Mouse (Mus musculus): ENCODE data around the gene Cmss1. TPM values are rescaled to one million over a fixed set of nuclear protein-coding genes. Genes with fewer than 3 reads are reported as not detected.

The Cmss1 gene
- polyA plus RNA-seq, 1 experiment = not detected

DNA sequence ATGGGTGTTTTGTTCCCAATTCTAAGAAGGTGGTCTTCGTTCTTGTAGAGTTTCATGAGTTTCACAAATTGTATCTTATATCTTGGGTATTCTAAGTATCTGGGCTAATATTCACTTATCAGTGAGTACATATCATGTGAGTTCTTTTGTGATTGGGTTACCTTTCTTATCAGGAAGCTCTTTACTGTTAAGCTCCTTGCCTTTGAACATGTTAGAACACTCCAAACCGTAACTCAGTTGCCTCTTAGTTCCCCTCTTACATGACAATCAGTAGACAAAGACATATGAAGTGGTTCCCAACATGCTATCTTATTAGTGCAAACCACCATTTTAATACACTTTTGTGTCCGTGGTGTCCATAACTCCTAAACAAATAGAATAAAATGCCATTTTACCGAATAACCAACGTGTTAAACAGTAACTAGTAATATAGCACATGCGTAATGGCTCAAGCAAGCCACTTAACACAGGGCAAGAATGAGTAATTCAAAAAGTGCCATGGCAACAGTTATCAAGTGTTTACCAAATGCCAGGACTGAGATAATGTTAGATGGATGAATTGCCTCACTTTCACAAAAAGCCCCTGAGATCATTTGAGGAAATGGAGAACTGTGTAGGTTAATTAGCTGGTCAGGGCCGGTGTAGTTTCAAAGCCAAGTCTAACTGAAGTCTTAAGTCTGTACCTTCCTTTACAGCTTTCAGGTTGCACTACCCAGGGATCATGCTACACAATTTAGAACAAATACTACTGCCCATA is 37.8 kb downstream of the Cmss1 start:
- WGBS = 82% methylated on average over 7 of the region's 7 CpGs
- no peak overlapping the region for H3K4me3 ChIP-seq (ENCODE audit: insufficient read depth, low read depth, low read length)
- peaks cover 12% of the 10 kb centered on the region; the same call in 1 of the 2 replicates for H3K4me1 ChIP-seq (ENCODE audit: control insufficient read depth, insufficient read depth, low read length)
- no peak overlapping the region for H3K27ac ChIP-seq (ENCODE audit: insufficient read depth, low read depth, low read length)
- no peak for TF ChIP-seq POLR2A (IDR thresholded peaks at IDR 0.05; ENCODE audit: insufficient read depth, low read depth, low read length)

DNA sequence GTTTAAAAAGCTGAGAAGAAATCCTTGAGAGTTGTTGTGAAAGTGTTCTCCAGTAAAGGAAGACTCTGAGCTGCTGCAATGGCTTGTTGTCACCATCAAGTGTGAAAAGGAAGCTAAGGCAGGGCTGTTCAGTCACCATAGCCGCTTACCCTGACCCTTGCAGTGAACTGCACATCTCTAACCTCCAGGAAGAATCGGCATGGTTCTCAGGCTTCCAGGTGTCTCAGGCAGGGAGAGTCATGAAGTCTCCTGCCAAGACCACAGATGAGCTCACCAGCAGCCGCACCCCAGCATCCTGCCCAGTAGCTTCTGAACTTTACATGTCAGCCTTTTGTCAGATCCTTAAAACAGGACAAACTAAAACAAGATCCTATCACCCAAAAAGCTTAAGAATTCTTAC is 40.4 kb downstream of the Cmss1 start:
- Histone ChIP-seq H3K4me3 (ENCODE audit: insufficient read depth, low read depth, low read length) (no peak overlapping the region), H3K27ac (ENCODE audit: insufficient read depth, low read depth, low read length) (no peak overlapping the region), H3K4me1 (ENCODE audit: control insufficient read depth, insufficient read depth, low read length) (peaks cover 11% of the 10 kb centered on the region)
- 79% methylated on average over 3 of the region's 3 CpGs for WGBS
- TF ChIP-seq CTCF (IDR thresholded peaks at IDR 0.05; ENCODE audit: insufficient read depth, low read depth, low read length) (no peak), POLR2A (IDR thresholded peaks at IDR 0.05; ENCODE audit: insufficient read depth, low read depth, low read length) (no peak)

DNA sequence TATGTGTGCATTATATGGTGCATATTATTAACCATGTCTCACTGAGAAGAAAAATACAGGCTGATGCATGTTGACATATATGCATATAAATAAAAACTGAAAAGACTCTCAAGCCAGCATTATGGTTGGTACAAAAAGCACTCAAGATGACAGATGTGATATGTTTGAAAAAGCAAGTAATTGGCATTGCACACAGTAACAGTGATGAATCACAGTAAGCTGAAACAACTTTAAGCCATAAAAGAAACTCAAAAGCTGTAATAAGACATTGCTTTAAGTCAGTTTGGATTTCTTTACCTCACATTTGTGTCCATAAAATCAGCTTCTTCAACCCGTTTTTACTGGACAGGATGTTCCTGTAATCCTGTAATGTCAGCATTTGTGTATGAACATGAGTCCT is 41.9 kb downstream of the Cmss1 start:
- Histone ChIP-seq H3K4me3 (ENCODE audit: insufficient read depth, low read depth, low read length) (no peak overlapping the region), H3K27ac (ENCODE audit: insufficient read depth, low read depth, low read length) (no peak overlapping the region), H3K4me1 (ENCODE audit: control insufficient read depth, insufficient read depth, low read length) (peaks cover 8% of the 10 kb centered on the region)
- WGBS = 78% methylated on average over 1 of the region's 1 CpGs
- TF ChIP-seq CTCF (IDR thresholded peaks at IDR 0.05; ENCODE audit: insufficient read depth, low read depth, low read length) (no peak), POLR2A (IDR thresholded peaks at IDR 0.05; ENCODE audit: insufficient read depth, low read depth, low read length) (no peak)

DNA sequence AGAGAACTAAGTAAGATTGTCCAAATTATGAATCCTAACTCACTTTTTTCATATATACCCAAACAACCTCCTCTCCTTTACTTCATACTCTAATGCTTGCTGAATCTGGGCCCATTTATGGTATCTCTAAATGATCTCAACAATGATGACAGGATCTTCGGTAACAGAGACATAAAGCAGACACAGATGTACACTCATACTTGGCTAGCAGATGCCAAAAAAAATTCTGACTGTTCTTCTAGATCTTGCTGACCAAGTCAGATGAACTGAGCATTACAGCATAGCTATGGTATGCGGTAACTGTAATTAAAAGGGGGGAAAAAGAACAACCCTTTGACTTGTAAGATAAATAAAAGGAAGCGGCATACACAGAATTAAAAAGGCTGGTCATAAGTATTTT is 43.2 kb downstream of the Cmss1 start:
- TF ChIP-seq POLR2A (IDR thresholded peaks at IDR 0.05; ENCODE audit: insufficient read depth, low read depth, low read length) = no peak
- no peak for TF ChIP-seq CTCF (IDR thresholded peaks at IDR 0.05; ENCODE audit: insufficient read depth, low read depth, low read length)
- no peak overlapping the region for H3K27ac ChIP-seq (ENCODE audit: insufficient read depth, low read depth, low read length)
- H3K4me3 ChIP-seq (ENCODE audit: insufficient read depth, low read depth, low read length) = no peak overlapping the region
- 62% methylated on average over 3 of the region's 3 CpGs for WGBS
- H3K4me1 ChIP-seq (ENCODE audit: control insufficient read depth, insufficient read depth, low read length) = peaks cover 5% of the 10 kb centered on the region

DNA sequence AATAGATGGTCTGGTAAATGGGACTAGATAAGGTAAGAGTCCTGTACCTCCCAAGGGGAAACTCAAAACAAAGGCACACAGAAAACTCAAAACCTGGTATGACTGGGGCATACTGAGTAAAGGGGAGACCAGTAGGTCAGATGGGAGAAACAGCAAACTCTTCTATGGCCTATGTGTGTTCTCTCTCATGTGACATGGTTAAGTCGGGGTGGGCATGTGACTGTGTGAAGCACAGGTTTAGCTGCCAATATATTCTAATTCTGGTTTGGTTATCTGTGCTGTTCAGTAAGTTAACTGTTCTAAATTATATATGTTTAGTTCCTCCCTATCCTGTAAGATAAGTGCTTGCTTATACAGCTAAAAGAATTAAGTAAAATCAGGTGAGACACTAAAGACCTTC is 46.5 kb downstream of the Cmss1 start:
- WGBS = 91% methylated on average over 1 of the region's 1 CpGs
- Histone ChIP-seq H3K4me1 (ENCODE audit: control insufficient read depth, insufficient read depth, low read length) (peaks cover 5% of the 10 kb centered on the region), H3K27ac (ENCODE audit: insufficient read depth, low read depth, low read length) (no peak overlapping the region), H3K4me3 (ENCODE audit: insufficient read depth, low read depth, low read length) (no peak overlapping the region)
- TF ChIP-seq CTCF (IDR thresholded peaks at IDR 0.05; ENCODE audit: insufficient read depth, low read depth, low read length) = no peak

DNA sequence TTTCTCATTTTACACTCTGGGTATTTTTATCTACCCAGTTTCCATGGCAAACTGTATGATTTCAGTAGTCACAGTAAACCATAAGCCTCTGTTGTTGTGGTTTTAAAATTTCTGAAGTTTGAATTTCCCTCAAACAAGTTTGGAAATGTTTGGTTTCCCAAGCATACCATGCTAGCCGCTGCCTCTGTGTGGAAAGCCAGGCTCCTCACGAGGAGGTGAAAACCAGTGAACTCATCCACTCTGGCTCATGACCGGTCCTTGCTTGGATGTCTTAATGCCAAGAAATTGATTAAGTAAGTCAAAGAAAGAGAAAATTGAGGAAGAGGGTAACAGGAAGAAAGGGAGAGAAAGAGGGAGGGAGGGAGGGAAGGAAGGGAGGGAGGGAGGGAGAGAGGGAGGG is 48.4 kb downstream of the Cmss1 start:
- no peak overlapping the region for H3K27ac ChIP-seq (ENCODE audit: insufficient read depth, low read depth, low read length)
- H3K4me3 ChIP-seq (ENCODE audit: insufficient read depth, low read depth, low read length) = no peak overlapping the region
- 97% methylated on average over 3 of the region's 3 CpGs for WGBS
- peaks cover 5% of the 10 kb centered on the region for H3K4me1 ChIP-seq (ENCODE audit: control insufficient read depth, insufficient read depth, low read length)
- TF ChIP-seq POLR2A (IDR thresholded peaks at IDR 0.05; ENCODE audit: insufficient read depth, low read depth, low read length) (no peak), CTCF (IDR thresholded peaks at IDR 0.05; ENCODE audit: insufficient read depth, low read depth, low read length) (no peak)

DNA sequence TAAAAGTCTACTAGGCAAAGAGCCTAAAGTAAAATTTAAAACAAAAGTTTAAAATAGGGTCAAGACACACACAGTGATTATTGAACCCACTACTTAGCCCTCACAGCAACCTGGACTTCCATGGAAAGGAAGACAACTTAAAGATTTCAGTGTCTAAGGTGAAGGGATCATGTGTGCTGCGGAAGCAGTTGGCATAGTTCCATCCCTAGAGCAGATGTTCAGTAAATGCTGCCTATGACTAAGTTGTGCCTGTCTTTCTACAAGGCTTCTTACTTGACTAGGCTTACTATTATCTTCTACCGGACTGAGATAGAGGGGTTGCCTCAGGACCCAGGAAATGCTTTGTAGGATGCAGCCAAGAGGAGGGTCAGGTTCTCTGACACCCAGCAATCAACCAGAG is 50.4 kb downstream of the Cmss1 start:
- TF ChIP-seq CTCF (IDR thresholded peaks at IDR 0.05; ENCODE audit: insufficient read depth, low read depth, low read length) (no peak), POLR2A (IDR thresholded peaks at IDR 0.05; ENCODE audit: insufficient read depth, low read depth, low read length) (no peak)

DNA sequence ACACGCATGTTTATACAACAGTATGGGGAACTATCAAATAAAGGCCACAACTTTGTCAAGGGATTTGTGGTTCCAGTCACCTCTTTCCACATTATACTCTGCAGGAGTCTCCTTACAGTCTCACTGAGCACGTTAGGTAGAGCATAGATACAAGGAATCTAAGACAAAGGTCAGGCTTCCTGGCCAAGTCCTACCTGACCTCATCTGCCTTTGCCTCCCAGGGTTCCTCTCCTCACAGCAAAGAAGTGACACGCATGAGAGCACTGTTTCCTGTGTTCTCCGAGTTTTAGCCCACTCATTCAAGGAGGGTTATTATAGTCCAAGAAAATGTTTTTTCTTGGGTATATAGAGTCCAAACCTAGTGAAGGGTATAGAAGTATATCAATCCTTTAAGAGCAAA is 51.0 kb downstream of the Cmss1 start:
- Histone ChIP-seq H3K4me3 (ENCODE audit: insufficient read depth, low read depth, low read length) (no peak overlapping the region), H3K27ac (ENCODE audit: insufficient read depth, low read depth, low read length) (no peak overlapping the region; the same call in 1 of the 2 replicates), H3K4me1 (ENCODE audit: control insufficient read depth, insufficient read depth, low read length) (0 out of 2 replicates have a peak, but pooled peaks cover 2% of the 10 kb centered on the region)
- TF ChIP-seq CTCF (IDR thresholded peaks at IDR 0.05; ENCODE audit: insufficient read depth, low read depth, low read length) = no peak
- TF ChIP-seq POLR2A (IDR thresholded peaks at IDR 0.05; ENCODE audit: insufficient read depth, low read depth, low read length) = no peak
- 82% methylated on average over 4 of the region's 4 CpGs for WGBS

More for the DNA sequence above, 50.4 kb downstream of the Cmss1 start:
- Histone ChIP-seq H3K27ac (ENCODE audit: insufficient read depth, low read depth, low read length) (no peak overlapping the region), H3K4me3 (ENCODE audit: insufficient read depth, low read depth, low read length) (no peak overlapping the region), H3K4me1 (ENCODE audit: control insufficient read depth, insufficient read depth, low read length) (peaks cover 2% of the 10 kb centered on the region; the same call in 1 of the 2 replicates)
- 34% methylated on average over 2 of the region's 2 CpGs for WGBS

DNA sequence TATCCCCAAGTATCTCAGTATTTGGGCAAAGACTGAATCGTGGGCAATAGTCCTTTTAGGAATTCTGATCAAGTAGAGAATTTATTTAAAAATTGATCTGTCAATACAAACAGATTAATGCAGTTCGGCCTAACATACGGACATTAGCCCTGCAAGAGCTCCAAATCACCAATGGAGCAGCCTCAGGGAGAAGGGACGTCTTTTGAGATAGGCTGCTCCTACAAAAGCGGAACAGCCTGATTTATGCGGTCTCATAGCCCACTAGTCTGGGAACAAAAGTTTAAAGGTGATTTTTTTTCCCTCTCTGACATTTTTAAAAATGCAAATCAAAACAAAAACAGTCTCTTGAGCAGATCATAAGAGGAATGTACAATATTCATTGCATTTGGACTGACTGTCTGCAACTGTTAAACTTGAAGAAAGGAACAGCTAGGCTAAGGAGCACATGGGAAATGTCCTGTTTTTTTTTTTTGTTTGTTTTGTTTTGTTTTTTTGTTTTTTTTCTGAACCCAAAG is 51.7 kb downstream of the Cmss1 start:
- WGBS = 75% methylated on average over 6 of the region's 6 CpGs
- TF ChIP-seq CTCF (IDR thresholded peaks at IDR 0.05; ENCODE audit: insufficient read depth, low read depth, low read length) (no peak), POLR2A (IDR thresholded peaks at IDR 0.05; ENCODE audit: insufficient read depth, low read depth, low read length) (no peak)
- no peak overlapping the region for H3K4me3 ChIP-seq (ENCODE audit: insufficient read depth, low read depth, low read length)
- 0 out of 2 replicates have a peak, but pooled peaks cover 2% of the 10 kb centered on the region for H3K4me1 ChIP-seq (ENCODE audit: control insufficient read depth, insufficient read depth, low read length)
- no peak overlapping the region for H3K27ac ChIP-seq (ENCODE audit: insufficient read depth, low read depth, low read length)

Measured in olfactory bulb, adult 2 months (tissue).